Mouse (Mus musculus): ENCODE data around the gene Zdhhc7.

Gene Zdhhc7

DNA sequence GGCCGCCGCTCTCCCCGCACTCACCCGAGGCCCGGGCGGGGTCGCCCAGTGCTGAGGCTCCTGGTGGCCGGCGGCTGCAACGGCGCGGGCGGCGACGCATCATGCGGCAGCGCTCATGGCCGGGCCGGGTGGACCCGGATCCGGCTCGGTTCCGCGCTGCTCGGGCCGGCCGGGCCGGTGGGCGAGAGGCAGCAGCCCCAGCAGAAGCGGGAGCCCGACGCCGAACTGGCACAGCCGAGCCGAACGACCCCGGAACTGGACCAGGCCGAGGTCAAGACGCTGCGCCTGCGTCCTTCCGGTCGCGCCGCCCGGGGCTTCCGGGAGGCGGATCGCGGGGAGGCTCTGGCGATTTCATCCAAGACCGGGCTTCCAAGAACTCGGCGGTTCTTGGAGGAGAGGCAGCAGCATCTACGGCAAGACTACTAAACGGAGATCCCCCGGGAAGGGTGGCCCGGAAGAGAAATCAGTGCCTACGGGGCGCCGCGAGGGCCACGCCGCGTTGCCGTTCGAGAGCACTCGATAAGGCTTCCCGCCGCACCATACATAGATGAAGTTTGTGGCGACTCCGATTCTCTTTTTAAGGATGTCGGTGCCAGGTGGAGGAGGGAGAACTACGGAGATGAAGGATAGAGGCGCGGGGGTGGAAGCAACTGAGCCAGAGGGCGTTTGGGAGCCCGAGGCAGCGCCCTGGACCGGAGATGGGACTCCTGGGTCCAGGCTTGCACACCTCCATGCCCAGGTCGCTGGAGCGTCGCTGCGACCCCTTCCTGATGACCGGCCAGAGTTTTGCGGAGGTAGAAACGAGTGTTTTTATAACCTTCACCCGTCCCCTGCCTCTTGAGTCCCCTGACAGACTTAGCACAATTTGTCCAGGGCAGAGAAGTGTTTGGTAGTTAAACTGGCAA, at the start of gene Zdhhc7:
Gene Zdhhc7 (minus strand): TSS at position 415 of the 905 bp plus-strand sequence.
- peak; percentile 68 for DNase-seq (ENCODE audit: low spot score)

GRCm38 (mm10) chr8:120150028-120150427, 48.7 kb upstream of the Zdhhc7 start:
- DNase-seq (ENCODE audit: low spot score): no peak

- no peak for DNase-seq (ENCODE audit: low spot score)
These were observed 44.8 kb upstream of the Zdhhc7 start for GRCm38 (mm10) chr8:120146051-120146450.

DNA sequence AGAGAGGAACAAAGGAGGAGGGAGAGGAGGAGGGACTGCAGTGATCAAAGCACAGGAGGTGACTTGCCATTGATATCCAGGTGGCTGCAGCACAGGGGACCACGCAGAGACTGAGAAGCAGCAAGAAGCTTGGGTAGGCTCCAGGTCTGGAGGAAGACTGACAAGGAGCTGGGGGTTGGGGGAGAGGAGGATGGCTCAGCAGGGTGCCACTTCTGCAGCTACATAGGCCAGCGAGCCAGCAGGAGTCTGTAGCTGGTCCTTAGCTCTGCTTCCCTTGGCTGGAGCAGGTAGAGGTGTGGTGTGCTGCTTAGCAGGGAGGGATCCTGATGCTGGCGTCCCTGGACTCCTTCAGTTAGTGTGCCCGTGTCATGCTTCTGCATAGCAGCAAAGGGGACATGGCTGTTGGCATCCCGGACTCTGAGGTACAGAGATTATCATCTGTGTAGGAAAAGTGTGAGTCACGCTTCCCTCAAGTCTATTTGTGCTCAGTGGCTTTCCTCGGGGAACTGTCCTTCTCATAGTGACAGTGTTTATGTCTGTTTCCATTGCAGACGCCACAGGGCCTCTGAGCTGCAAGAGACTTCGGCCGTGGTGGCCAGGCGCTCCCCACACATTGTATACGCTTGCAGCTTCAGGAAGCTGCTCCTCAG, 43.5 kb upstream of the Zdhhc7 start:
- no peak for DNase-seq (ENCODE audit: low spot score)

GRCm38 (mm10) chr8:120143911-120144651, 42.8 kb upstream of the Zdhhc7 start:
- no peak for DNase-seq (ENCODE audit: low spot score)

DNA sequence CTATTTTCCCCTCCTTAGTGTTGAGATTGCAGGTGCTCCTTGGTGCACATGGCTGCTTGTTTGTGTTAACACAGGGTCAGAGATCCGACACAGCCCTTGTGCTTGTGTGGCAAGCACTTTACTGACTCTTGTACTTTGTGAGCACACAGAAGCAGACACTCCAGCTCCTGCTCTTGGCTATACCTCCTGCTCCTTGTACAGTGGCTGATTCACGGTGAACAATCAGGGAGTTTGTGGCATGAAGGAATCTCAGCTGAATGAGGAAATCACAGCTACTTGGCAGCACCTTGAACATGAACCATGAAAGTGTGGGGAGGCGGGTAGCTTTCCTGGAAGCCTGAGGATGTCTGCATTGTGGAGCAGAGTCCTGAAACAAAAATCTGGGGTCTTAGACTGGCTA, 39.5 kb upstream of the Zdhhc7 start:
- DNase-seq (ENCODE audit: low spot score): no peak

- no peak for DNase-seq (ENCODE audit: low spot score)
These were observed 37.7 kb upstream of the Zdhhc7 start for GRCm38 (mm10) chr8:120138958-120139357.

GRCm38 (mm10) chr8:120136618-120137017, 35.3 kb upstream of the Zdhhc7 start:
- no peak for DNase-seq (ENCODE audit: low spot score)

DNA sequence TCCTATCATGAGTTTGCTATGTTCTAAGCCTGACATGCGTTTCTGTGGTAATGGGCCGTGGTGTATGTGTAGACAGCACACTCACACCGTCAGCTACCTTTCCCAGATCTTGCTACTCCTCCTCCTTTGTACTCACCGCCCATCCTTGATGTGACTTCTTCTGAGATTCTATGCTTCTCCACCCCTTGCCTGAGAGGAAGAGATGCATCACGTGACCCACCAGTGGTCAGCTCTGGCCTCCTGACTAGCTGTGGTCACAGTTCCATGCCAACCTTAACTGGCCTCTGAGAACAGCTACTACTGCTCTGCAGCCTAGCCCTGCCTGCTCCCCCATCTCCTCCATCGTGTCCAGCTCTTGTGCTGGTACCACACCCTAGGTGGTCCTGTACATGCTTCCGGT, 34.4 kb upstream of the Zdhhc7 start:
- no peak for DNase-seq (ENCODE audit: low spot score)

- no peak for DNase-seq (ENCODE audit: low spot score)
These were observed 31.9 kb upstream of the Zdhhc7 start for GRCm38 (mm10) chr8:120133169-120133568.

DNA sequence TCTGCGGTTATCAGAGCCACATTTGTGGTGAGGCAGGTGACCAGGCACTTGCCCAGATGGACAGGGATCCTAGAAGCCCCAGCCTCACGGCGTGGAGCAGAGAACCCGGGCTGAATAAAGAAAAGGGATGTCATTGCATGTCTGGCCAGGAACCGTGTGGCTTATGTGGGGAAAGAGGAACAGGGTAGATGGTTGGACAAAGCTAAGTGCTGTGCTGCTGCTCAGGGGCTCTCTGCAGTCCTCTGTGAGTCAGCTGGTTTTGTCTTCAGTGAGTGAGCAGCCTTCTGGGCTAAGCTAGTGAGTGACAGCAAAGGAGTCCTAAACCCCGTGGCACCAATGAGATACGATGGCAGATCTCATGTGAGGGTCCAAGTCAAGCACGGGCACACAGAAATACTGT, 29.9 kb upstream of the Zdhhc7 start:
- no peak for DNase-seq (ENCODE audit: low spot score)

GRCm38 (mm10) chr8:120129547-120129946, 28.3 kb upstream of the Zdhhc7 start:
- no peak for DNase-seq (ENCODE audit: low spot score)

GRCm38 (mm10) chr8:120126357-120127161, 25.3 kb upstream of the Zdhhc7 start:
- DNase-seq (ENCODE audit: low spot score): no peak

- DNase-seq (ENCODE audit: low spot score): no peak
These were observed 23.6 kb upstream of the Zdhhc7 start for GRCm38 (mm10) chr8:120124836-120125389.

DNA sequence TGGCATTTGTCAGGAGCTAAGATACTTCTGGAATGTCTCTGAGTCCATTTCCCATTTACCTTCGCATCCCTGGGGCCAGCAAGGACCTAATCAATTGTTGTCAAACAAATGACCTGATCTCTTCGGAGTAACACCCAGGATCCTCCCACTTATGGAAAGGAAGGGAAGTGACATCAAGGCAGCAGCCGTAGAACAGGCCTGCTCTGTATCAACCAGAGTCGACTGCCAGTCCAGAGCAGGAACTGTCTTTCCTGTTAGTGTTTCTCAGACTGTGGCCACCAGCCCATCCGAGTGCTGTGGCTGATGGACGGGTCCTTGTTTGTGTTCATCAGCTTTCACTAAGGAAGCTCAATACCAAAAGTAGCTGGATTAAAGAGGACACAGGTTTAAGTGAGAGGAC, 23.0 kb upstream of the Zdhhc7 start:
- no peak for DNase-seq (ENCODE audit: low spot score)

DNA sequence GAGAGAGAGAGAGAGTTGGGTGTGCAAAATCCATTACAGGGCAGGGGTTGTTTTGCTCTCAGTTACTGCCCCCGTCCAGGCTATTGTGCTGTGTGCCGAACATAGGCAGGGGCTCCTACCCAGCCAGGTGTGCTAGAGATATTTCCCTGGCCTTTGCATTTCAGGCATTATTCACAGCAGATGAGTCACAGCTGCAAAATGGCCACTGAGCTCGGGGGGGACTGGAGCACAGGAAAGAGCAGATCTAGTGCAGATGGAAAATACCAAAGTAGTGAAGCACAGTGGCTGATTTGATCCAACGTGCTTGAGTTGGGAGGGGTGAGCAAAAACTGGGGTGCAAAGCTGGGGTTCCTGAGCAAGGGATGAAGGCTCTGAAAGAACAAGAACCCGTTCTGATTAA, 19.7 kb upstream of the Zdhhc7 start:
- no peak for DNase-seq (ENCODE audit: low spot score)

DNA sequence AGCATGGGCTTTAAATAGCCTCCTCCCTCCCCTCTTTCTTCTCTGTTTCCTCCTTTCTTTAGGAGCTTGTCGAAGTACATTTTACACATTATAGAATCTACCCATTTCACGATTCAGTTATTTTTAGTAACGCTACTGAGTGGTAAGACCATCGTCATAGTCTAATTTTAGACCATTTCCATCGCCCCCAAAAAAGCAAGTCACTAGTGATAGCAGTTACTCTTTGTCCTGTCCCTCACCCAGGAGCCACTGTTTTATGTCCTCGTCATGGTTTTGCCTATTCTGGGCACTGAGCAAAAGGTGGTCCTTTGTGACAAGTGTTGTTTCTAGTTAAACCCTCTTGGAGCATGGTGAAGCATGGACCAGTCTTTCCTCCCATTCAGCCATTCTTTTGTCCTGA, 18.6 kb upstream of the Zdhhc7 start:
- no peak for DNase-seq (ENCODE audit: low spot score)

GRCm38 (mm10) chr8:120119429-120119828, 18.1 kb upstream of the Zdhhc7 start:
- no peak for DNase-seq (ENCODE audit: low spot score)

- DNase-seq (ENCODE audit: low spot score): no peak
These were observed 17.6 kb upstream of the Zdhhc7 start for GRCm38 (mm10) chr8:120118847-120119246.

GRCm38 (mm10) chr8:120118162-120118561, 16.9 kb upstream of the Zdhhc7 start:
- no peak for DNase-seq (ENCODE audit: low spot score)

GRCm38 (mm10) chr8:120116600-120116999, 15.3 kb upstream of the Zdhhc7 start:
- DNase-seq (ENCODE audit: low spot score): no peak
